Mouse (Mus musculus) cerebellum, adult 2 months (tissue): ENCODE results near the gene Fmnl2.

ENCODE experiments used
- CTCF ChIP-seq: fragments of 200-500 bp; IDR thresholded peaks from 2 replicates; pipeline ENCODE4 v1.5.1; 2011; ENCODE audit warnings: low read depth, mild to moderate bottlenecking, control low read depth, low read length, moderate library complexity, borderline replicate concordance; ENCODE audit not compliant: insufficient read depth
- POLR2A ChIP-seq: fragments of 200-500 bp; IDR thresholded peaks from 2 replicates; pipeline ENCODE4 v1.6.1; 2011; ENCODE audit warnings: low read length, control low read depth, borderline replicate concordance; ENCODE audit not compliant: insufficient read depth

- TF ChIP-seq POLR2A (no peak), CTCF (no peak)
These were observed 134.1 kb downstream of the Fmnl2 start for GRCm38 (mm10) chr2:52991688-52992194.
